ENCODE assay signal across 8 mouse cellular contexts in genomic region chr9:107676302-107676701, GRCm38 (mm10). TPM values are rescaled to one million over a fixed set of nuclear protein-coding genes. Genes with fewer than 3 reads are reported as not detected.
A peak's percentile ranks its signal among the peaks of the same experiment; 100 is the strongest.
DNase-seq lines count a peak whose midpoint lies in the region; ATAC-seq and TF ChIP-seq lines count a peak whose summit lies in the region.

No protein-coding gene starts in this region.

- peak overlapping the region; percentile 42 for H3K9ac ChIP-seq in embryonic facial prominence, embryonic 14.5 days (ENCODE audit: low read depth, low read length)
- no peak overlapping the region for H3K9ac ChIP-seq in intestine, postnatal 0 days (ENCODE audit: low read depth, low read length)

- TF ChIP-seq CTCF in intestine, postnatal 0 days (IDR thresholded peaks at IDR 0.05; ENCODE audit: low read depth) = no peak

- no peaks in the 10 kb centered on the region for H3K9me3 ChIP-seq in embryonic facial prominence, embryonic 14.5 days (ENCODE audit: control insufficient read depth, low read length)
- H3K9me3 ChIP-seq in intestine, postnatal 0 days (ENCODE audit: control insufficient read depth) = no peaks in the 10 kb centered on the region

- WGBS in embryonic facial prominence, embryonic 14.5 days = 2% methylated on average over 22 of the region's 25 CpGs
- WGBS in intestine, postnatal 0 days = under 1% methylated on average over 25 of the region's 25 CpGs

- 0 out of 2 replicates have a peak, but pooled peaks cover 3% of the 10 kb centered on the region for H3K4me1 ChIP-seq in embryonic facial prominence, embryonic 14.5 days (ENCODE audit: control insufficient read depth, insufficient read depth, low read length)
- H3K4me1 ChIP-seq in intestine, postnatal 0 days (replicated peaks; ENCODE audit: control insufficient read depth, insufficient read depth, low read length) = no peaks in the 10 kb centered on the region; the same call in 1 of the 2 replicates

- H3K36me3 ChIP-seq in embryonic facial prominence, embryonic 14.5 days (ENCODE audit: control insufficient read depth, insufficient read depth, low read length) = no peaks in the 10 kb centered on the region
- no peaks in the 10 kb centered on the region for H3K36me3 ChIP-seq in intestine, postnatal 0 days (ENCODE audit: control insufficient read depth, insufficient read depth)

- intact Hi-C loops in left cerebral cortex, postnatal 4 days (cut with DNase I) = loop anchor here (5.0 kb wide), 2 partner anchors 34 to 74 kb away; no protein-coding TSS in a partner anchor

- ATAC-seq in embryonic facial prominence, embryonic 14.5 days (ENCODE audit: low read depth) = peak; percentile 19; the same call in 1 of the 2 replicates
- ATAC-seq in intestine, postnatal 0 days = no peak

- peak overlapping the region; percentile 40 for H3K4me3 ChIP-seq in embryonic facial prominence, embryonic 14.5 days (ENCODE audit: low read depth, low read length)
- H3K4me3 ChIP-seq in intestine, postnatal 0 days (ENCODE audit: low read depth, low read length) = peak overlapping the region; percentile 31

- peak; percentile 41 for DNase-seq in left cerebral cortex, postnatal 4 days
- no peak for DNase-seq in left cerebral cortex, adult 9 months (ENCODE audit: low spot score in 2 of 2)
- DNase-seq in embryonic facial prominence, embryonic 14.5 days (ENCODE audit: low spot score) = no peak
- peak; percentile 69 for DNase-seq in naive thymus-derived CD4-positive, alpha-beta T cell, adult 2 months (ENCODE audit: low read depth)
- no peak for DNase-seq in adrenal gland, postnatal 36 days
- DNase-seq in gastrocnemius, adult 8-10 months (ENCODE audit: low spot score in 2 of 2) = no peak
- no peak for DNase-seq in adrenal gland, postnatal 14 days

- H3K27ac ChIP-seq in embryonic facial prominence, embryonic 14.5 days (replicated peaks; ENCODE audit: low read depth, low read length) = no peak overlapping the region
- no peak overlapping the region for H3K27ac ChIP-seq in intestine, postnatal 0 days (ENCODE audit: low read depth, low read length)

- peak overlapping the region; percentile 62 for H3K4me2 ChIP-seq in embryonic facial prominence, embryonic 14.5 days (ENCODE audit: low read depth, low read length)
- peak overlapping the region; percentile 66 for H3K4me2 ChIP-seq in intestine, postnatal 0 days (replicated peaks; ENCODE audit: low read depth)

- peaks cover 30% of the 10 kb centered on the region for H3K27me3 ChIP-seq in embryonic facial prominence, embryonic 14.5 days (replicated peaks; ENCODE audit: control insufficient read depth, insufficient read depth, low read length)
- H3K27me3 ChIP-seq in intestine, postnatal 0 days (replicated peaks; ENCODE audit: control insufficient read depth, insufficient read depth, low read length) = peaks cover 17% of the 10 kb centered on the region

RNA-seq across cellular contexts. Expression of gene Gnat1, which starts 3.2 kb away (rescaled TPM):
- 1 to 10 TPM in 1 of 2 experiments, under 1 TPM in 1; 0.30 to 1.1 TPM for total RNA-seq in left cerebral cortex, postnatal 4 days (2021)
- polyA plus RNA-seq in embryonic facial prominence, embryonic 14.5 days (2014; fragmentation: Nextera tagmentation; extraction: Ambion mirVana) = 0.79 and 1.5 TPM in 2 replicates
- polyA plus RNA-seq in intestine, postnatal 0 days (2015; fragmentation: Nextera tagmentation; extraction: Ambion mirVana) = 1.6 and 1.9 TPM in 2 replicates
- not detected for total RNA-seq in adrenal gland, postnatal 36 days (2021)
- total RNA-seq in gastrocnemius, adult 8-10 months (2022) = not detected
- 0.34 and 0.41 TPM in 2 replicates for total RNA-seq in adrenal gland, postnatal 14 days (2021)

RNA-seq across cellular contexts. Expression of gene Slc38a3, which starts 7.0 kb away (rescaled TPM):
- 10 to 100 TPM; 65.0 to 68.4 TPM for total RNA-seq in left cerebral cortex, postnatal 4 days (2021)
- 7.0 and 7.8 TPM in 2 replicates for polyA plus RNA-seq in embryonic facial prominence, embryonic 14.5 days (2014; fragmentation: Nextera tagmentation; extraction: Ambion mirVana)
- 15.5 and 15.6 TPM in 2 replicates for polyA plus RNA-seq in intestine, postnatal 0 days (2015; fragmentation: Nextera tagmentation; extraction: Ambion mirVana)
- total RNA-seq in adrenal gland, postnatal 36 days (2021) = 1 to 10 TPM in 1 of 2 experiments, under 1 TPM in 1; 0.30 to 1.0 TPM
- total RNA-seq in gastrocnemius, adult 8-10 months (2022) = 10 to 100 TPM; 37.4 to 49.3 (median 45.9) TPM
- total RNA-seq in adrenal gland, postnatal 14 days (2021) = 4.9 and 85.2 TPM in 2 replicates

RNA-seq across cellular contexts. Expression of gene Sema3f, which starts 34.0 kb away (rescaled TPM):
- 10 to 100 TPM; 44.6 to 52.6 TPM for total RNA-seq in left cerebral cortex, postnatal 4 days (2021)
- 32.8 and 36.9 TPM in 2 replicates for polyA plus RNA-seq in embryonic facial prominence, embryonic 14.5 days (2014; fragmentation: Nextera tagmentation; extraction: Ambion mirVana)
- 3.9 and 4.4 TPM in 2 replicates for polyA plus RNA-seq in intestine, postnatal 0 days (2015; fragmentation: Nextera tagmentation; extraction: Ambion mirVana)
- total RNA-seq in adrenal gland, postnatal 36 days (2021) = 10 to 100 TPM; 22.6 to 41.3 TPM
- 1 to 10 TPM; 3.3 to 4.6 (median 4.3) TPM for total RNA-seq in gastrocnemius, adult 8-10 months (2022)
- total RNA-seq in adrenal gland, postnatal 14 days (2021) = 22.8 and 25.9 TPM in 2 replicates

RNA-seq across cellular contexts. Expression of gene Gnai2, which starts 41.1 kb away (rescaled TPM):
- 100 to 1,000 TPM; 302 to 303 TPM for total RNA-seq in left cerebral cortex, postnatal 4 days (2021)
- polyA plus RNA-seq in embryonic facial prominence, embryonic 14.5 days (2014; fragmentation: Nextera tagmentation; extraction: Ambion mirVana) = 380 and 416 TPM in 2 replicates
- 245 and 265 TPM in 2 replicates for polyA plus RNA-seq in intestine, postnatal 0 days (2015; fragmentation: Nextera tagmentation; extraction: Ambion mirVana)
- total RNA-seq in adrenal gland, postnatal 36 days (2021) = 100 to 1,000 TPM; 221 to 245 TPM
- total RNA-seq in gastrocnemius, adult 8-10 months (2022) = 10 to 100 TPM; 62.4 to 78.5 (median 71.2) TPM
- 249 and 284 TPM in 2 replicates for total RNA-seq in adrenal gland, postnatal 14 days (2021)

Comparison
In these comparisons a context has a peak if more than half of its experiments do, and no peak if none do; other contexts are left out.
1. DNase-seq: peak in left cerebral cortex, postnatal 4 days (single experiment) and naive thymus-derived CD4-positive, alpha-beta T cell, adult 2 months (single experiment); none in left cerebral cortex, adult 9 months (0 of 2), embryonic facial prominence, embryonic 14.5 days (single experiment), adrenal gland, postnatal 36 days (0 of 2), gastrocnemius, adult 8-10 months (0 of 2) and adrenal gland, postnatal 14 days (single experiment).